Mouse (Mus musculus) MEL (cell line): ENCODE measurements around the gene Eid1.

ENCODE experiments used
- BHLHE40 ChIP-seq: IDR thresholded peaks from 2 replicates; pipeline ENCODE4 v1.6.1; 2012; ENCODE audit warnings: low read depth, mild to moderate bottlenecking, inconsistent platforms, low read length, improper control_type of control experiment, borderline replicate concordance
- CTCF ChIP-seq, 3 experiments: IDR thresholded peaks in 2 of 3; conservative IDR thresholded peaks in 1 of 3; 2 replicates each; pipeline ENCODE4 v1.5.1; 2011 to 2012; ENCODE audit warnings: low read length in 3 of 3, low read depth in 2 of 3, mild to moderate bottlenecking in 2 of 3, improper control_type of control experiment in 1 of 3, inconsistent platforms in 1 of 3, mixed read lengths in 1 of 3, moderate library complexity in 1 of 3; ENCODE audit not compliant: control insufficient read depth in 1 of 3, insufficient read depth in 1 of 3, poor library complexity in 1 of 3, severe bottlenecking in 1 of 3
- ELF1 ChIP-seq: IDR thresholded peaks from 2 replicates; pipeline ENCODE4 v1.6.1; 2014; ENCODE audit warnings: low read depth, mild to moderate bottlenecking, inconsistent platforms, low read length, improper control_type of control experiment, moderate library complexity
- GATA1 ChIP-seq: IDR thresholded peaks from 2 replicates; pipeline ENCODE4 v1.6.1; 2011; ENCODE audit warnings: low read depth, low read length, improper control_type of control experiment
- MXI1 ChIP-seq: IDR thresholded peaks from 2 replicates; pipeline ENCODE4 v1.6.1; 2011; ENCODE audit warnings: mild to moderate bottlenecking, low read depth, low read length, improper control_type of control experiment
- POLR2A ChIP-seq, 2 experiments: IDR thresholded peaks; 2 replicates each; pipeline ENCODE4 v1.6.1; 2011 to 2012; ENCODE audit warnings: low read length in 2 of 2, mild to moderate bottlenecking in 2 of 2, control low read depth in 1 of 2, improper control_type of control experiment in 1 of 2, low read depth in 1 of 2, moderate library complexity in 1 of 2; ENCODE audit not compliant: control insufficient read depth in 1 of 2, insufficient read depth in 1 of 2, poor library complexity in 1 of 2

DNA sequence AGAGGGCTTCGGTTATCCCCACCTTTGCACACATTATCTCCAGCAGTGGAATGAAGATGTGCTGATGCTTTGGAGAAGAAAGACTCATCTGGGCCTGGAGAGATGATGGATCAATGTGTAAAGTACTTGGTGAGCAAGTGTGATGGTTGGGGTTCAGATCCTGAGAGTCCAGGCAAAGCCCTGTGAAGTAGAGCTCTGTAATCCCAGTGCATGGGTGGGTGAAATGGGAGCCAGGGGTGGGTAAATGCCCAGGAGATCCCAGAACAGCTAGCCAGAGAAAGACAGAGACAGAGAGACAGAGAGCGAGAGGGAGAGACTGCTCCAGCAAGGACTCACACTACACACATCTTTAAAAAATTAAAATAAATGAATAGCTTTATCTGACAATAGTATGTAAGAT is 19.6 kb upstream of the Eid1 start:
- no peak for TF ChIP-seq ELF1
- no peak for TF ChIP-seq GATA1
- no peak for TF ChIP-seq BHLHE40
- TF ChIP-seq CTCF (IDR thresholded peaks at IDR 0.05 in 2 of 3, conservative IDR thresholded peaks at IDR 0.05 in 1 of 3; ENCODE audit: control insufficient read depth in 1 of 3, insufficient read depth in 1 of 3, low read depth in 2 of 3, low read length in 3 of 3, poor library complexity in 1 of 3, severe bottlenecking in 1 of 3) = no peak
- no peak for TF ChIP-seq POLR2A (IDR thresholded peaks at IDR 0.05; ENCODE audit: control insufficient read depth in 1 of 2, insufficient read depth in 1 of 2, low read depth in 1 of 2, low read length in 2 of 2, poor library complexity in 1 of 2)
- no peak for TF ChIP-seq MXI1
